Mouse (Mus musculus): ENCODE measurements around the gene Slc6a17. TPM values are rescaled to one million over a fixed set of nuclear protein-coding genes. Genes with fewer than 3 reads are reported as not detected.

Slc6a17 gene
- polyA plus RNA-seq (2014; fragmentation: Nextera tagmentation; extraction: Ambion mirVana): 4.5 and 5.2 TPM in 2 replicates

GRCm38 (mm10) chr3:107517631-107518108 lies at the start of gene Slc6a17:
TSS of gene Slc6a17 (minus strand) at chr3:107518018.
- no peaks in the 10 kb centered on the region for H3K9me3 ChIP-seq (ENCODE audit: control insufficient read depth, low read length)
- H3K27me3 ChIP-seq (ENCODE audit: control insufficient read depth, insufficient read depth, low read length): peaks cover 35% of the 10 kb centered on the region
- peak within 1 kb of the TSS in 1 of 2 experiments; percentile 39; a peak in 2 of 4 replicates for H3K27ac ChIP-seq (replicated peaks in 1 of 2; ENCODE audit: control insufficient read depth in 1 of 2, insufficient read depth in 1 of 2, low read depth in 2 of 2, low read length in 2 of 2)
- peak within 1 kb of the TSS; percentile 51 to 64 for H3K4me3 ChIP-seq (ENCODE audit: control insufficient read depth in 1 of 2, insufficient read depth in 1 of 2, low read depth in 1 of 2, low read length in 2 of 2)
- peak; percentile 55 for ATAC-seq (ENCODE audit: insufficient number of reproducible peaks, insufficient read depth, low FRiP score, low read depth)
- peaks cover 5 to 9% of the 10 kb centered on the region in 2 experiments; a peak in 3 of 4 replicates for H3K4me1 ChIP-seq (ENCODE audit: control insufficient read depth in 2 of 2, insufficient read depth in 2 of 2, low read length in 2 of 2)
- under 1% methylated on average over 58 of the region's 68 CpGs for WGBS
- peak within 1 kb of the TSS; percentile 98 for H3K4me2 ChIP-seq (ENCODE audit: low read length)
- H3K9ac ChIP-seq (ENCODE audit: low read length): peak within 1 kb of the TSS; percentile 75
- H3K36me3 ChIP-seq (ENCODE audit: control insufficient read depth, insufficient read depth, low read length): no peaks in the 10 kb centered on the region

- Histone ChIP-seq H3K4me2 (ENCODE audit: low read length) (no peak overlapping the region), H3K27me3 (ENCODE audit: control insufficient read depth, insufficient read depth, low read length) (no peaks in the 10 kb centered on the region; the same call in 1 of the 2 replicates), H3K27ac (replicated peaks in 1 of 2; ENCODE audit: control insufficient read depth in 1 of 2, insufficient read depth in 1 of 2, low read depth in 2 of 2, low read length in 2 of 2) (peak overlapping the region; percentile 69 to 79), H3K9ac (ENCODE audit: low read length) (no peak overlapping the region), H3K4me1 (ENCODE audit: control insufficient read depth in 2 of 2, insufficient read depth in 2 of 2, low read length in 2 of 2) (peaks cover 60 to 80% of the 10 kb centered on the region in 2 experiments), H3K36me3 (ENCODE audit: control insufficient read depth, insufficient read depth, low read length) (no peaks in the 10 kb centered on the region), H3K4me3 (ENCODE audit: control insufficient read depth in 1 of 2, insufficient read depth in 1 of 2, low read depth in 1 of 2, low read length in 2 of 2) (no peak overlapping the region), H3K9me3 (ENCODE audit: control insufficient read depth, low read length) (no peaks in the 10 kb centered on the region)
- ATAC-seq (ENCODE audit: insufficient number of reproducible peaks, insufficient read depth, low FRiP score, low read depth): no peak
- 15% methylated on average over 3 of the region's 3 CpGs for WGBS
Measured at GRCm38 (mm10) chr3:107565331-107565730, 47.5 kb upstream of the Slc6a17 start.

GRCm38 (mm10) chr3:107563880-107564279 lies 46.1 kb upstream of the Slc6a17 start:
- Histone ChIP-seq H3K4me3 (ENCODE audit: control insufficient read depth in 1 of 2, insufficient read depth in 1 of 2, low read depth in 1 of 2, low read length in 2 of 2) (no peak overlapping the region), H3K27ac (replicated peaks in 1 of 2; ENCODE audit: control insufficient read depth in 1 of 2, insufficient read depth in 1 of 2, low read depth in 2 of 2, low read length in 2 of 2) (peak overlapping the region; percentile 79 to 92), H3K9ac (ENCODE audit: low read length) (peak overlapping the region; percentile 60; the same call in 1 of the 2 replicates), H3K27me3 (ENCODE audit: control insufficient read depth, insufficient read depth, low read length) (no peaks in the 10 kb centered on the region; the same call in 1 of the 2 replicates), H3K4me2 (ENCODE audit: low read length) (no peak overlapping the region), H3K4me1 (ENCODE audit: control insufficient read depth in 2 of 2, insufficient read depth in 2 of 2, low read length in 2 of 2) (peaks cover 55 to 69% of the 10 kb centered on the region in 2 experiments), H3K36me3 (ENCODE audit: control insufficient read depth, insufficient read depth, low read length) (no peaks in the 10 kb centered on the region), H3K9me3 (ENCODE audit: control insufficient read depth, low read length) (no peaks in the 10 kb centered on the region)
- peak; percentile 73 for ATAC-seq (ENCODE audit: insufficient number of reproducible peaks, insufficient read depth, low FRiP score, low read depth)
- WGBS: 10% methylated on average over 4 of the region's 4 CpGs

- Histone ChIP-seq H3K27me3 (ENCODE audit: control insufficient read depth, insufficient read depth, low read length) (no peaks in the 10 kb centered on the region; the same call in 1 of the 2 replicates), H3K9me3 (ENCODE audit: control insufficient read depth, low read length) (no peaks in the 10 kb centered on the region), H3K4me3 (ENCODE audit: control insufficient read depth in 1 of 2, insufficient read depth in 1 of 2, low read depth in 1 of 2, low read length in 2 of 2) (no peak overlapping the region), H3K36me3 (ENCODE audit: control insufficient read depth, insufficient read depth, low read length) (no peaks in the 10 kb centered on the region), H3K27ac (replicated peaks in 1 of 2; ENCODE audit: control insufficient read depth in 1 of 2, insufficient read depth in 1 of 2, low read depth in 2 of 2, low read length in 2 of 2) (no peak overlapping the region; a peak in 1 of 4 replicates), H3K4me1 (ENCODE audit: control insufficient read depth in 2 of 2, insufficient read depth in 2 of 2, low read length in 2 of 2) (peaks cover 47 to 58% of the 10 kb centered on the region in 2 experiments), H3K9ac (ENCODE audit: low read length) (no peak overlapping the region), H3K4me2 (ENCODE audit: low read length) (no peak overlapping the region)
- 82% methylated on average over 4 of the region's 4 CpGs for WGBS
- no peak for ATAC-seq (ENCODE audit: insufficient number of reproducible peaks, insufficient read depth, low FRiP score, low read depth)
Measured at GRCm38 (mm10) chr3:107562591-107562990, 44.8 kb upstream of the Slc6a17 start.

- Histone ChIP-seq H3K4me3 (ENCODE audit: control insufficient read depth in 1 of 2, insufficient read depth in 1 of 2, low read depth in 1 of 2, low read length in 2 of 2) (no peak overlapping the region), H3K27me3 (ENCODE audit: control insufficient read depth, insufficient read depth, low read length) (no peaks in the 10 kb centered on the region; the same call in 1 of the 2 replicates), H3K27ac (replicated peaks in 1 of 2; ENCODE audit: control insufficient read depth in 1 of 2, insufficient read depth in 1 of 2, low read depth in 2 of 2, low read length in 2 of 2) (no peak overlapping the region; a peak in 2 of 4 replicates), H3K36me3 (ENCODE audit: control insufficient read depth, insufficient read depth, low read length) (no peaks in the 10 kb centered on the region), H3K9me3 (ENCODE audit: control insufficient read depth, low read length) (no peaks in the 10 kb centered on the region), H3K4me1 (ENCODE audit: control insufficient read depth in 2 of 2, insufficient read depth in 2 of 2, low read length in 2 of 2) (peaks cover 46 to 54% of the 10 kb centered on the region in 2 experiments), H3K9ac (ENCODE audit: low read length) (no peak overlapping the region), H3K4me2 (ENCODE audit: low read length) (no peak overlapping the region)
- no peak for ATAC-seq (ENCODE audit: insufficient number of reproducible peaks, insufficient read depth, low FRiP score, low read depth)
- 54% methylated on average over 2 of the region's 2 CpGs for WGBS
Measured at GRCm38 (mm10) chr3:107562104-107562503, 44.3 kb upstream of the Slc6a17 start.

GRCm38 (mm10) chr3:107559183-107559582 lies 41.4 kb upstream of the Slc6a17 start:
- no peaks in the 10 kb centered on the region for H3K9me3 ChIP-seq (ENCODE audit: control insufficient read depth, low read length)
- no peak overlapping the region for H3K4me2 ChIP-seq (ENCODE audit: low read length)
- no peaks in the 10 kb centered on the region; the same call in 1 of the 2 replicates for H3K27me3 ChIP-seq (ENCODE audit: control insufficient read depth, insufficient read depth, low read length)
- H3K27ac ChIP-seq (replicated peaks in 1 of 2; ENCODE audit: control insufficient read depth in 1 of 2, insufficient read depth in 1 of 2, low read depth in 2 of 2, low read length in 2 of 2): no peak overlapping the region
- H3K36me3 ChIP-seq (ENCODE audit: control insufficient read depth, insufficient read depth, low read length): no peaks in the 10 kb centered on the region
- no peak overlapping the region for H3K9ac ChIP-seq (ENCODE audit: low read length)
- peaks cover 28 to 30% of the 10 kb centered on the region in 2 experiments for H3K4me1 ChIP-seq (ENCODE audit: control insufficient read depth in 2 of 2, insufficient read depth in 2 of 2, low read length in 2 of 2)
- 6% methylated on average over 3 of the region's 3 CpGs for WGBS
- H3K4me3 ChIP-seq (ENCODE audit: control insufficient read depth in 1 of 2, insufficient read depth in 1 of 2, low read depth in 1 of 2, low read length in 2 of 2): no peak overlapping the region
- peak; percentile 65 for ATAC-seq (ENCODE audit: insufficient number of reproducible peaks, insufficient read depth, low FRiP score, low read depth)

- no peak for ATAC-seq (ENCODE audit: insufficient number of reproducible peaks, insufficient read depth, low FRiP score, low read depth)
- Histone ChIP-seq H3K9me3 (ENCODE audit: control insufficient read depth, low read length) (no peaks in the 10 kb centered on the region), H3K27me3 (ENCODE audit: control insufficient read depth, insufficient read depth, low read length) (no peaks in the 10 kb centered on the region; the same call in 1 of the 2 replicates), H3K9ac (ENCODE audit: low read length) (no peak overlapping the region), H3K4me3 (ENCODE audit: control insufficient read depth in 1 of 2, insufficient read depth in 1 of 2, low read depth in 1 of 2, low read length in 2 of 2) (no peak overlapping the region), H3K4me2 (ENCODE audit: low read length) (no peak overlapping the region), H3K27ac (replicated peaks in 1 of 2; ENCODE audit: control insufficient read depth in 1 of 2, insufficient read depth in 1 of 2, low read depth in 2 of 2, low read length in 2 of 2) (no peak overlapping the region), H3K36me3 (ENCODE audit: control insufficient read depth, insufficient read depth, low read length) (no peaks in the 10 kb centered on the region), H3K4me1 (ENCODE audit: control insufficient read depth in 2 of 2, insufficient read depth in 2 of 2, low read length in 2 of 2) (peaks cover 25 to 26% of the 10 kb centered on the region in 2 experiments)
- 24% methylated on average over 3 of the region's 3 CpGs for WGBS
Measured at GRCm38 (mm10) chr3:107558740-107559139, 40.9 kb upstream of the Slc6a17 start.

All from heart, embryonic 14.5 days (tissue).